Mouse (Mus musculus) heart, adult 2 months (tissue): ENCODE results near the gene Crtc1.

Source experiments
- CTCF ChIP-seq: fragments of 200-600 bp; IDR thresholded peaks from 2 replicates; pipeline ENCODE4 v1.8.1; 2022; ENCODE audit warnings: antibody characterized with exemption, mild to moderate bottlenecking, moderate library complexity
- EP300 ChIP-seq: fragments of 200-500 bp; IDR thresholded peaks from 2 replicates; pipeline ENCODE4 v1.6.1; 2011; ENCODE audit warnings: low read depth, low read length, control low read depth; ENCODE audit not compliant: insufficient read depth
- POLR2A ChIP-seq: fragments of 200-500 bp; IDR thresholded peaks from 2 replicates; pipeline ENCODE4 v1.6.1; 2011; ENCODE audit warnings: mild to moderate bottlenecking, low read depth, low read length, control low read depth; ENCODE audit not compliant: insufficient read depth

- no peak for TF ChIP-seq CTCF
- TF ChIP-seq POLR2A = no peak
- no peak for TF ChIP-seq EP300
Observed at GRCm38 (mm10) chr8:70445988-70446387, 6.6 kb upstream of the Crtc1 start.
